In the genomic region with DNA sequence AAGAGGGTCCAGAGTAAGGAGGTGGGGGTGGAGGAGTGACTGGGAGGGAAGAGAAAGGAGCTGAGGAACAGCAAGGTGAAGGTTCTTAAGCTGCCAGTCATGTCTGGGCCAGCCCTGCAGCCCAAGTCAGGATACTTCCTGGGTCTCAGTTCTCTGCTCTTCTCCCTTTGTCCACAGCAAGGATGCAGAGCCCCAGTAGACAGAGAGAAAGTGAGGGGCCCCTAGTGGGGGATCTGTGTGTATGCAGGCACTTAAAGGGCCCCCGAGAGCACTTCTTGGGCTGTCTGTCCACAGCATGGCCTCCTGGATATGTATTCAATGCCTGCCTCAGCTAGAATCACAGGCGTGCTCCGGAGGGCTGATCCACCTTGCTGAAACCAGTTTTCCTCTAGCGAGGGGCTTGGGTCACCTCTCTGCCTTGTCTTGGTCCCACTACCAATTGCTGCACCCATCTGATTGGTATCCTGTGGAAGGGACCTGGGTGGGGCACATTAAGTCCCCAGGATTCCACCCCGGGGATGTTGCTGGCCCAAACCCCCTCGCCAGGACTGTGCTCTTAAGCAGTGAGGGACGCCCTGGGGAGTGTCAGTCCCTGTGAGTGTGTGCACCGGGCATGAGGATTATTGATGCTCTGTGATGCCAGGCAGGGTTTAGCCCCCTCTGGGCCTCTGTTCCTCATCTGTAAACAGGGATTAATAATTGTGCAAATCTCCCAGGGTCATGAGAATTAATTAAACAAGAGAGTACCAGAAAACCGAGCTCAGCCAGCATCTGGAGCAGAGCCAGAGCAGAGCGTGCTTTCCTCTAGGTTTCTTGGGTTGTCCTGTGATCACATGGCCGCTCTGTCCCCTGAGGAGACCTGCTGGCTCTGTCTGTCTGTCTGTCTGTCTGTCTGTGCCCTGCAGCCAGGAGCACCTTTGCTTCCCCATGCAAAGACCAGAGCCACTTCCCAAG, we compare ENCODE assay signal across 7 mouse cellular contexts. TPM values are rescaled to one million over a fixed set of nuclear protein-coding genes. Genes with fewer than 3 reads are reported as not detected.
DNase-seq lines count a peak whose midpoint lies in the region; ATAC-seq and TF ChIP-seq lines count a peak whose summit lies in the region.

No protein-coding gene starts in this region.

- H3K4me3 ChIP-seq in thymus, adult 2 months (ENCODE audit: control insufficient read depth, insufficient read depth, low read length): no peak overlapping the region
- H3K4me3 ChIP-seq in forebrain, postnatal 0 days (ENCODE audit: low read depth, low read length): no peak overlapping the region
- no peak overlapping the region for H3K4me3 ChIP-seq in neural tube, embryonic 14.5 days (ENCODE audit: low read depth, low read length)

- H3K4me2 ChIP-seq in forebrain, postnatal 0 days (ENCODE audit: low read depth): no peak overlapping the region
- H3K4me2 ChIP-seq in neural tube, embryonic 14.5 days (ENCODE audit: low read depth, low read length): no peak overlapping the region

- TF ChIP-seq CTCF in thymus, adult 2 months (IDR thresholded peaks at IDR 0.05; ENCODE audit: borderline replicate concordance, control insufficient read depth, extremely low read depth, insufficient read depth, low read length, poor library complexity): no peak
- peak; percentile 49; the same call in 1 of the 2 replicates for TF ChIP-seq CTCF in forebrain, postnatal 0 days (IDR thresholded peaks at IDR 0.05; ENCODE audit: low read depth)

- no peaks in the 10 kb centered on the region for H3K9me3 ChIP-seq in forebrain, postnatal 0 days (ENCODE audit: low read length)
- no peaks in the 10 kb centered on the region for H3K9me3 ChIP-seq in neural tube, embryonic 14.5 days (ENCODE audit: control insufficient read depth, low read length)

- no peak for TF ChIP-seq POLR2A in thymus, adult 2 months (IDR thresholded peaks at IDR 0.05; ENCODE audit: control insufficient read depth, extremely low read depth, insufficient read depth, low read length, poor library complexity)

- ATAC-seq in forebrain, postnatal 0 days: peak; percentile 47; the same call in 1 of the 2 replicates
- peak; percentile 56; the same call in 1 of the 2 replicates for ATAC-seq in neural tube, embryonic 14.5 days (ENCODE audit: low read depth)

- no peak overlapping the region for H3K9ac ChIP-seq in forebrain, postnatal 0 days
- no peak overlapping the region for H3K9ac ChIP-seq in neural tube, embryonic 14.5 days (replicated peaks; ENCODE audit: low read depth, low read length)

- no peaks in the 10 kb centered on the region for H3K27me3 ChIP-seq in thymus, adult 2 months (ENCODE audit: control insufficient read depth, insufficient read depth, low read length)
- no peaks in the 10 kb centered on the region for H3K27me3 ChIP-seq in forebrain, postnatal 0 days (ENCODE audit: insufficient read depth, low read length)
- H3K27me3 ChIP-seq in neural tube, embryonic 14.5 days (ENCODE audit: control insufficient read depth, insufficient read depth, low read length): no peaks in the 10 kb centered on the region

- no peaks in the 10 kb centered on the region for H3K36me3 ChIP-seq in thymus, adult 2 months (ENCODE audit: control insufficient read depth, insufficient read depth, low read length)
- no peaks in the 10 kb centered on the region for H3K36me3 ChIP-seq in forebrain, postnatal 0 days (ENCODE audit: insufficient read depth)
- no peaks in the 10 kb centered on the region for H3K36me3 ChIP-seq in neural tube, embryonic 14.5 days (ENCODE audit: control insufficient read depth, insufficient read depth, low read length)

- H3K4me1 ChIP-seq in thymus, adult 2 months (replicated peaks; ENCODE audit: control insufficient read depth, insufficient read depth, low read length): peaks cover 6% of the 10 kb centered on the region
- no peaks in the 10 kb centered on the region for H3K4me1 ChIP-seq in forebrain, postnatal 0 days (ENCODE audit: insufficient read depth)
- 0 out of 2 replicates have a peak, but pooled peaks cover 7% of the 10 kb centered on the region for H3K4me1 ChIP-seq in neural tube, embryonic 14.5 days (ENCODE audit: control insufficient read depth, insufficient read depth, low read length)

- peak; percentile 38 for DNase-seq in thymus, adult 2 months
- no peak for DNase-seq in thymus, adult 18-20 months
- no peak for DNase-seq in forebrain, postnatal 0 days
- peak; percentile 45 to 81 for DNase-seq in kidney, postnatal 36 days
- DNase-seq in cerebellum, adult 11 months: no peak
- no peak for DNase-seq in adipocyte (ENCODE audit: low spot score)

- H3K27ac ChIP-seq in thymus, adult 2 months (ENCODE audit: control insufficient read depth, insufficient read depth, low read length): no peak overlapping the region
- no peak overlapping the region for H3K27ac ChIP-seq in forebrain, postnatal 0 days (ENCODE audit: low read depth, low read length)
- H3K27ac ChIP-seq in neural tube, embryonic 14.5 days (ENCODE audit: low read depth, low read length): no peak overlapping the region

- WGBS in thymus, adult 2 months: 84% methylated on average over 11 of the region's 11 CpGs
- 26% methylated on average over 11 of the region's 11 CpGs for WGBS in forebrain, postnatal 0 days
- 39% methylated on average over 11 of the region's 11 CpGs for WGBS in neural tube, embryonic 14.5 days

RNA-seq across cellular contexts. Expression of a gene that starts 26.5 kb away (rescaled TPM):
- polyA plus RNA-seq in thymus, adult 2 months (2012; rRNA removed): 75.3 and 86.0 TPM in 2 replicates
- 43.5 and 44.5 TPM in 2 replicates for total RNA-seq in forebrain, postnatal 0 days (2014; rRNA removed)
- polyA plus RNA-seq in forebrain, postnatal 0 days (2015; fragmentation: Nextera tagmentation; extraction: Ambion mirVana): 16.5 and 16.7 TPM in 2 replicates
- 18.7 and 19.3 TPM in 2 replicates for polyA plus RNA-seq in neural tube, embryonic 14.5 days (2014; fragmentation: Nextera tagmentation; extraction: Ambion mirVana)

RNA-seq across cellular contexts. Expression of a gene that starts 34.3 kb away (rescaled TPM):
- 524 and 548 TPM in 2 replicates for polyA plus RNA-seq in thymus, adult 2 months (2012; rRNA removed)
- 890 and 984 TPM in 2 replicates for total RNA-seq in forebrain, postnatal 0 days (2014; rRNA removed)
- polyA plus RNA-seq in forebrain, postnatal 0 days (2015; fragmentation: Nextera tagmentation; extraction: Ambion mirVana): 678 and 804 TPM in 2 replicates
- polyA plus RNA-seq in neural tube, embryonic 14.5 days (2014; fragmentation: Nextera tagmentation; extraction: Ambion mirVana): 719 and 757 TPM in 2 replicates

RNA-seq across cellular contexts. Expression of a gene that starts 43.2 kb away (rescaled TPM):
- polyA plus RNA-seq in thymus, adult 2 months (2012; rRNA removed): 11.0 and 12.5 TPM in 2 replicates
- total RNA-seq in forebrain, postnatal 0 days (2014; rRNA removed): 12.9 and 18.1 TPM in 2 replicates
- polyA plus RNA-seq in forebrain, postnatal 0 days (2015; fragmentation: Nextera tagmentation; extraction: Ambion mirVana): 20.5 and 21.0 TPM in 2 replicates
- 20.3 and 22.5 TPM in 2 replicates for polyA plus RNA-seq in neural tube, embryonic 14.5 days (2014; fragmentation: Nextera tagmentation; extraction: Ambion mirVana)

RNA-seq across cellular contexts. Expression of a gene that starts 52.3 kb away (rescaled TPM):
- 21.6 and 29.3 TPM in 2 replicates for polyA plus RNA-seq in thymus, adult 2 months (2012; rRNA removed)
- 10.5 and 13.8 TPM in 2 replicates for total RNA-seq in forebrain, postnatal 0 days (2014; rRNA removed)
- 7.6 and 8.8 TPM in 2 replicates for polyA plus RNA-seq in forebrain, postnatal 0 days (2015; fragmentation: Nextera tagmentation; extraction: Ambion mirVana)
- polyA plus RNA-seq in neural tube, embryonic 14.5 days (2014; fragmentation: Nextera tagmentation; extraction: Ambion mirVana): 8.6 TPM in 2 replicates

RNA-seq across cellular contexts. Expression of a gene that starts 52.6 kb away (rescaled TPM):
- polyA plus RNA-seq in thymus, adult 2 months (2012; rRNA removed): 18.1 and 19.8 TPM in 2 replicates
- total RNA-seq in forebrain, postnatal 0 days (2014; rRNA removed): 54.4 and 63.2 TPM in 2 replicates
- polyA plus RNA-seq in forebrain, postnatal 0 days (2015; fragmentation: Nextera tagmentation; extraction: Ambion mirVana): 84.1 and 87.1 TPM in 2 replicates
- polyA plus RNA-seq in neural tube, embryonic 14.5 days (2014; fragmentation: Nextera tagmentation; extraction: Ambion mirVana): 59.5 and 66.9 TPM in 2 replicates

Comparison
In these comparisons a context has a peak if more than half of its experiments do, and no peak if none do; other contexts are left out.
1. DNase-seq: peak in thymus, adult 2 months (single experiment) and kidney, postnatal 36 days (2 of 2); none in thymus, adult 18-20 months (0 of 2), forebrain, postnatal 0 days (single experiment), cerebellum, adult 11 months (single experiment) and adipocyte (single experiment).